Mouse (Mus musculus): ENCODE data around the gene Mgp. TPM values are rescaled to one million over a fixed set of nuclear protein-coding genes. Genes with fewer than 3 reads are reported as not detected.

Mgp gene
- polyA plus RNA-seq, 1 experiment: 117 TPM

DNA sequence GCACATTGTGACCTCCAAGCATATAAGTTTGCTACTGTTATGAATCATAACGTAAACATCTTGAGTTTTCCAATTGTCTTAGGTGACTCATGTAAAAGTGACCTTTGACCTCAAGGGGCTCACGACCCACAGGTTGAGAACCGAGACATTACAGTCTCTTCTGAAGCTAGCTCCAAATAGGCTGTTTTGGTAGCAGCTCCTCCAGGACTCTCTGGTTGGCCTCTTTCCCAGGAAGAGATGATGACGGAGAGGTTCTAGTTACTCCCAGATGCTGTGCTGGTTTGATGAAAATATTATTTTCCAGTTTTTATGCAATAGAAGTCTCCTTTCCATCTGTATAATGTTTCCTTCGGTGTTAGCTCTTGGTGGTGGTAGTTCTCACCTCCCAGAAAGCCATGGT is 6.7 kb downstream of the Mgp start:
- H3K4me1 ChIP-seq (ENCODE audit: control insufficient read depth, insufficient read depth, low read length): no peaks in the 10 kb centered on the region
- WGBS: 80% methylated on average over 5 of the region's 5 CpGs
- TF ChIP-seq POLR2A (IDR thresholded peaks at IDR 0.05; ENCODE audit: borderline replicate concordance, control insufficient read depth, low read depth, low read length): no peak
- no peak for TF ChIP-seq CTCF (IDR thresholded peaks at IDR 0.05; ENCODE audit: control insufficient read depth, insufficient read depth, low read length)
- no peak overlapping the region for H3K4me3 ChIP-seq (replicated peaks; ENCODE audit: control insufficient read depth, low read depth, low read length)
- H3K27ac ChIP-seq (ENCODE audit: control insufficient read depth, insufficient read depth, low read depth, low read length, poor library complexity): no peak overlapping the region

- 80% methylated on average over 4 of the region's 4 CpGs for WGBS
- TF ChIP-seq CTCF (IDR thresholded peaks at IDR 0.05; ENCODE audit: control insufficient read depth, insufficient read depth, low read length): no peak
- TF ChIP-seq POLR2A (IDR thresholded peaks at IDR 0.05; ENCODE audit: borderline replicate concordance, control insufficient read depth, low read depth, low read length): no peak
- Histone ChIP-seq H3K4me1 (ENCODE audit: control insufficient read depth, insufficient read depth, low read length) (no peaks in the 10 kb centered on the region), H3K4me3 (replicated peaks; ENCODE audit: control insufficient read depth, low read depth, low read length) (no peak overlapping the region), H3K27ac (ENCODE audit: control insufficient read depth, insufficient read depth, low read depth, low read length, poor library complexity) (no peak overlapping the region)
These were observed 9.5 kb downstream of the Mgp start for GRCm38 (mm10) chr6:136866150-136866549.

- Histone ChIP-seq H3K27ac (ENCODE audit: control insufficient read depth, insufficient read depth, low read depth, low read length, poor library complexity) (no peak overlapping the region), H3K4me1 (ENCODE audit: control insufficient read depth, insufficient read depth, low read length) (no peaks in the 10 kb centered on the region), H3K4me3 (replicated peaks; ENCODE audit: control insufficient read depth, low read depth, low read length) (no peak overlapping the region)
- TF ChIP-seq POLR2A (IDR thresholded peaks at IDR 0.05; ENCODE audit: borderline replicate concordance, control insufficient read depth, low read depth, low read length) (no peak), CTCF (IDR thresholded peaks at IDR 0.05; ENCODE audit: control insufficient read depth, insufficient read depth, low read length) (no peak)
- 76% methylated on average over 5 of the region's 5 CpGs for WGBS
These were observed 10.3 kb downstream of the Mgp start for GRCm38 (mm10) chr6:136865360-136865759.

DNA sequence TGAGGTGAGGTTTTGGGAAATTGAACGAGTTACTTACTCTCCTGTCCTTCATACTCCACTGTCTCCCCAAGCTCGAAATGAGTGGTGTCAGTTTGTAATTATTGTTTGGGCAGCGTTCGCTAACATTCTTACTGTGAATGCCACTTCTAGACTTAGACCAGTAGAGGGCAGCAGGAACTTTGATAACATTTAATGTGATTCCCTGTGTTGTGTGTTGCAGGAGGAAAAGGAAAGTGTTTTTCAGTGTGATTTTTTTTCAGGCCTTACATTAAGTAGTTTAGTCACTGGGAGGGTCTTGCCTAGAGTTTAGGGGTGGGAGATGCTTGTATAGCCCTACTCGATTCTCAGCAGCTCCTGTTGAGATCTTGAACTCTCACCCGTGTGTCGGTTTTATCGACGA is 14.6 kb downstream of the Mgp start:
- no peak for TF ChIP-seq CTCF (IDR thresholded peaks at IDR 0.05; ENCODE audit: control insufficient read depth, insufficient read depth, low read length)
- TF ChIP-seq POLR2A (IDR thresholded peaks at IDR 0.05; ENCODE audit: borderline replicate concordance, control insufficient read depth, low read depth, low read length): no peak
- no peak overlapping the region for H3K27ac ChIP-seq (ENCODE audit: control insufficient read depth, insufficient read depth, low read depth, low read length, poor library complexity)
- 43% methylated on average over 9 of the region's 9 CpGs for WGBS
- no peak overlapping the region for H3K4me3 ChIP-seq (replicated peaks; ENCODE audit: control insufficient read depth, low read depth, low read length)
- no peaks in the 10 kb centered on the region for H3K4me1 ChIP-seq (ENCODE audit: control insufficient read depth, insufficient read depth, low read length)

GRCm38 (mm10) chr6:136858420-136858819 is 17.2 kb downstream of the Mgp start:
- Histone ChIP-seq H3K27ac (ENCODE audit: control insufficient read depth, insufficient read depth, low read depth, low read length, poor library complexity) (peak overlapping the region; percentile 35), H3K4me1 (ENCODE audit: control insufficient read depth, insufficient read depth, low read length) (peaks cover 2% of the 10 kb centered on the region), H3K4me3 (replicated peaks; ENCODE audit: control insufficient read depth, low read depth, low read length) (no peak overlapping the region)

DNA sequence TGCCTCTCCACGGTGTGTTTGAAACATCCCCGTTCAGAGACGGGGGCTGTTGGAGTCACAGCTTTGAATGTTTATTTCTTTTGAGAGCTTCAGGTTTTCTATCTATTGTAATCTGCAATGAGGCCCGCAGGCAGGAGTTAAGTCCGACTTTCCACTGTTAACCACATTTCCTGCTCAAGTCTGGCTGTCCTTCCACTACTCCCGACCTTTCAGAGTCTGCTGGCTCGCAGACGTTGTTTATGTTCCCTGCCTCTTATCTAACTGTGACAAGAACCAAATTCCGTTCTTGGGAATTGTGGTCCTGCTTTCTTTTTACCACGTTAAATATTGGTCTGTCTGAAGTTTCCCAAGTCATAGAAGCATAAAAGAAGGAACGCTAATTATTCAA is 17.8 kb downstream of the Mgp start:
- TF ChIP-seq CTCF (IDR thresholded peaks at IDR 0.05; ENCODE audit: control insufficient read depth, insufficient read depth, low read length): no peak
- no peak for TF ChIP-seq POLR2A (IDR thresholded peaks at IDR 0.05; ENCODE audit: borderline replicate concordance, control insufficient read depth, low read depth, low read length)
- H3K27ac ChIP-seq (ENCODE audit: control insufficient read depth, insufficient read depth, low read depth, low read length, poor library complexity): peak overlapping the region; percentile 72
- H3K4me3 ChIP-seq (replicated peaks; ENCODE audit: control insufficient read depth, low read depth, low read length): no peak overlapping the region
- WGBS: 12% methylated on average over 11 of the region's 11 CpGs
- H3K4me1 ChIP-seq (ENCODE audit: control insufficient read depth, insufficient read depth, low read length): peaks cover 2% of the 10 kb centered on the region

More at GRCm38 (mm10) chr6:136858420-136858819, 17.2 kb downstream of the Mgp start:
- TF ChIP-seq CTCF (IDR thresholded peaks at IDR 0.05; ENCODE audit: control insufficient read depth, insufficient read depth, low read length) (no peak), POLR2A (IDR thresholded peaks at IDR 0.05; ENCODE audit: borderline replicate concordance, control insufficient read depth, low read depth, low read length) (no peak)
- 83% methylated on average over 8 of the region's 8 CpGs for WGBS

GRCm38 (mm10) chr6:136857186-136857872 is 18.3 kb downstream of the Mgp start, which contains the start of gene Art4:
Gene Art4, minus strand, starts transcription at chr6:136857733.
- TF ChIP-seq POLR2A (IDR thresholded peaks at IDR 0.05; ENCODE audit: borderline replicate concordance, control insufficient read depth, low read depth, low read length) (peak; percentile 31; the same call in 1 of the 2 replicates), CTCF (IDR thresholded peaks at IDR 0.05; ENCODE audit: control insufficient read depth, insufficient read depth, low read length) (no peak)
- WGBS: 2% methylated on average over 18 of the region's 18 CpGs
- Histone ChIP-seq H3K4me1 (ENCODE audit: control insufficient read depth, insufficient read depth, low read length) (peaks cover 2% of the 10 kb centered on the region), H3K27ac (ENCODE audit: control insufficient read depth, insufficient read depth, low read depth, low read length, poor library complexity) (peak within 1 kb of the TSS; percentile 85), H3K4me3 (replicated peaks; ENCODE audit: control insufficient read depth, low read depth, low read length) (peak within 1 kb of the TSS; percentile 84)

GRCm38 (mm10) chr6:136856071-136856636 is 19.5 kb downstream of the Mgp start:
- 15% methylated on average over 14 of the region's 14 CpGs for WGBS
- no peak for TF ChIP-seq CTCF (IDR thresholded peaks at IDR 0.05; ENCODE audit: control insufficient read depth, insufficient read depth, low read length)
- no peak; the same call in 1 of the 2 replicates for TF ChIP-seq POLR2A (IDR thresholded peaks at IDR 0.05; ENCODE audit: borderline replicate concordance, control insufficient read depth, low read depth, low read length)
- H3K4me3 ChIP-seq (replicated peaks; ENCODE audit: control insufficient read depth, low read depth, low read length): peak overlapping the region; percentile 63
- peak overlapping the region; percentile 53 for H3K27ac ChIP-seq (ENCODE audit: control insufficient read depth, insufficient read depth, low read depth, low read length, poor library complexity)
- peaks cover 5% of the 10 kb centered on the region for H3K4me1 ChIP-seq (ENCODE audit: control insufficient read depth, insufficient read depth, low read length)
